Mouse (Mus musculus): ENCODE data around the gene Tcstv3. TPM values are rescaled to one million over a fixed set of nuclear protein-coding genes. Genes with fewer than 3 reads are reported as not detected.

Tcstv3 gene
- polyA plus RNA-seq, 1 experiment, result not detected

DNA sequence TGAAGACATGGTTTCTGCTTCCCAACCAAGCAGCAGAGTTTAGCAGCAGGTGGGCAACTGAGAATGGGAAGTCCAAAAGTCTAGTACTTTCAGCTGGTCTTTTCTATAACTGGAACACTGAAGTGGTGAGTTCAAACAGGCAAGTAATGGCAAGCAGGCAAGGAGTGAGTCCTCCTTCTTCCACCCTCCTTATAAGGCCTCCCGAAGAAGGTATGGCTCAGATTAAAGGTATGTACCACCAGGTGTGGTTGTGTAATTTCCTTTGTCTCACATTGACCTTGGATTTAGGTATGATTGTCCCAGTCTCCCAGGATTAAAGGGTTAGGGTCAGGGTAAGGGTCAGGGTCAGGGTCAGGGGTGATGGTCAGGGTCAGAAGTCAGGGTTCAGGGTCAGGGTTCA is 4.0 kb downstream of the Tcstv3 start:
- Histone ChIP-seq H3K4me1 (ENCODE audit: control insufficient read depth, insufficient read depth, low read length) (no peaks in the 10 kb centered on the region), H3K27ac (ENCODE audit: control insufficient read depth, insufficient read depth, low read depth, low read length, poor library complexity) (no peak overlapping the region), H3K4me3 (replicated peaks; ENCODE audit: control insufficient read depth, low read depth, low read length) (no peak overlapping the region)
- TF ChIP-seq CTCF (IDR thresholded peaks at IDR 0.05; ENCODE audit: control insufficient read depth, insufficient read depth, low read length) (no peak), POLR2A (IDR thresholded peaks at IDR 0.05; ENCODE audit: borderline replicate concordance, control insufficient read depth, low read depth, low read length) (no peak)
- 94% methylated on average over 1 of the region's 1 CpGs for whole genome bisulfite sequencing

Other genes with a start within 250 kb of the Tcstv3 start
- not detected in 2 replicates for gene Gm20767, start 176.6 kb upstream of the Tcstv3 start, polyA plus RNA-seq (2011; ENCODE audit: insufficient read depth, insufficient read length, low replicate concordance, missing spikeins)
- not detected in 2 replicates for gene Gm21818, start 144.4 kb upstream of the Tcstv3 start, polyA plus RNA-seq (2011; ENCODE audit: insufficient read depth, insufficient read length, low replicate concordance, missing spikeins)
- 5.7 TPM in 1 of 2 replicates, not detected in the other for gene Gm21762, start 100.9 kb upstream of the Tcstv3 start, polyA plus RNA-seq (2011; ENCODE audit: insufficient read depth, insufficient read length, low replicate concordance, missing spikeins)
- gene Gm21731, start 77.8 kb upstream of the Tcstv3 start, polyA plus RNA-seq (2011; ENCODE audit: insufficient read depth, insufficient read length, low replicate concordance, missing spikeins), result not detected in 2 replicates
- gene AF067061, start 53.8 kb upstream of the Tcstv3 start, polyA plus RNA-seq (2011; ENCODE audit: insufficient read depth, insufficient read length, low replicate concordance, missing spikeins), result 1.7 TPM in 1 of 2 replicates, not detected in the other
- gene BC147527, start 16.5 kb upstream of the Tcstv3 start, polyA plus RNA-seq (2011; ENCODE audit: insufficient read depth, insufficient read length, low replicate concordance, missing spikeins), result 4.8 and 24.3 TPM in 2 replicates